Mouse (Mus musculus): ENCODE measurements around the gene Zfp74. TPM values are rescaled to one million over a fixed set of nuclear protein-coding genes. Genes with fewer than 3 reads are reported as not detected.

Gene Zfp74
- 12.8 and 13.3 TPM in 2 replicates for total RNA-seq (2014; rRNA removed)
- polyA plus RNA-seq (2015; fragmentation: Nextera tagmentation; extraction: Ambion mirVana), result 15.9 and 17.1 TPM in 2 replicates

DNA sequence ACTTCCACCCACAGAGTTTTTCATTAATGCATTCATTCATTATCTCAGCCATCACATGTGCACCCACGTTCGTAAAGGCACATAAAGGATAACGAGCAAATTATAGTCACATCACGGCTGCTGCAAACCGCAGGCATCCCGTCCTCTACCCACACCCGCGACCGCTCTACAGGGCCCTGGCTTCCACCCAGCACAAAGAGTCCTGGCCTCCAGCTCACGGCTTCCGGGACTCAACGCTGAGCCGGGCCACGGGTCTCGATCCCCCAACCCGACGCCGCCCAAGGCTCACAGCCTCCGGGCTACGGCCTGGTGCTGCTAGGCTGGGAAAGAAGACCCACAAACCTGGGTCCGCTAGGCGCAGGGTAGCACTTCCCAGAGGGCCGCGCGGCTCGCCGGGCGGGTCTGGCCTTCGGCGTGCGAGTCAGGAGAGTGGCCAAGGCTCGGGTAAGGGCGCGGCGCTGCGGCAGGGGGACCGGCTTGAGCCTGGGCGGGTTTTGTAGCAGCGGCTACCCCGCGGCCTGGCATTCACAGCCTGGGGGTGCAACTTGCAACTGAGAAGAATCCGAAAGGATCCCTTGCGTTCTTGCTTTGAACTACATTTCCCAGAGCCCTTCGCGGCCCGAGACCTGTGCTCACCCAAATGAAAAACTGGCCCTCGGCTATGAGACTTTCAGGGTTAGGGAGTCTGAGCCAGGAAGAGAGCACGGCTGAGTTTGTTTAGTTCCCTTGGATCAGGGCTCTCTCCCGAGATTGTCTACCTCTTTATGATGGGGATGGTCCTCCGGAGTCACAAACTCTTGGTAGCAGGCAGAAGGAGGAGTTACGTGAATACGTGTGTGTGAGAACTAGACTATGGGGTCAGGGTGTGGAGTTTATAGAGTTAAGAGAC, at the start of gene Zfp74:
Gene Zfp74, minus strand, starts transcription at position 577 of the 889 bp plus-strand sequence.
- H3K36me3 ChIP-seq (ENCODE audit: insufficient read depth, low read length), result peaks cover 6% of the 10 kb centered on the region; the same call in 1 of the 2 replicates
- peak within 1 kb of the TSS; percentile 54 for H3K4me2 ChIP-seq (ENCODE audit: low read depth, low read length, poor library complexity, severe bottlenecking)
- peak within 1 kb of the TSS; percentile 85 for H3K9ac ChIP-seq (replicated peaks; ENCODE audit: low read length, poor library complexity, severe bottlenecking)
- ATAC-seq (ENCODE audit: low FRiP score), result peak; percentile 87
- H3K4me3 ChIP-seq (ENCODE audit: low read depth, low read length), result peak within 1 kb of the TSS; percentile 86
- H3K9me3 ChIP-seq (ENCODE audit: low read length), result no peaks in the 10 kb centered on the region
- H3K27ac ChIP-seq (ENCODE audit: low read depth, low read length), result peak within 1 kb of the TSS; percentile 95
- WGBS, result under 1% methylated on average over 50 of the region's 52 CpGs
- peak; percentile 8; the same call in 1 of the 2 replicates for TF ChIP-seq CTCF (IDR thresholded peaks at IDR 0.05)
- H3K4me1 ChIP-seq (ENCODE audit: insufficient read depth, low read length), result no peaks in the 10 kb centered on the region
- H3K27me3 ChIP-seq (ENCODE audit: insufficient read depth, low read length), result no peaks in the 10 kb centered on the region
- peak; percentile 83 for DNase-seq (ENCODE audit: low spot score)

DNA sequence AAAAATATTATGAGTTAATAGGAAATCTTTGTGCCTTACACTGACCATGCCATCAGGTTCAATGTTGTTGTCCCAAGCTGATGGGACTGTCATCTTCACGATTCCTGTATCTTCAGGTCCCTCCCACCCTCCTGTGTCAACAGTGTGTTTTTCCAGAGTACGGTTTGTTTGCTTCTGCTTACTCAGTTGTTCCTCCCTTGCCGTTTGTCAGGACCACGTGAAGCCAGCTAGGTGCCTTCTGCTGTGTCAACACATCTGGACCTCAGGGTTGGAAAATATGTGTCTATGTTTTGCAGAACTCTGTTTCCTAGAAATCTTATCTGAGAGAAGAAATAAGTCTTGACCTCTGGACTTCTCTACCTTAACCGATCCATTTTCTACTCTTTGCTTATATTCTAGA, 46.7 kb upstream of the Zfp74 start:
- 83% methylated on average over 5 of the region's 5 CpGs for WGBS
- Histone ChIP-seq H3K9ac (replicated peaks; ENCODE audit: low read length, poor library complexity, severe bottlenecking) (no peak overlapping the region), H3K4me2 (ENCODE audit: low read depth, low read length, poor library complexity, severe bottlenecking) (no peak overlapping the region), H3K9me3 (ENCODE audit: low read length) (no peaks in the 10 kb centered on the region), H3K4me1 (ENCODE audit: insufficient read depth, low read length) (no peaks in the 10 kb centered on the region), H3K27ac (ENCODE audit: low read depth, low read length) (no peak overlapping the region), H3K4me3 (ENCODE audit: low read depth, low read length) (no peak overlapping the region), H3K27me3 (ENCODE audit: insufficient read depth, low read length) (no peaks in the 10 kb centered on the region), H3K36me3 (ENCODE audit: insufficient read depth, low read length) (peaks cover 27% of the 10 kb centered on the region)
- TF ChIP-seq CTCF (IDR thresholded peaks at IDR 0.05), result no peak
- ATAC-seq (ENCODE audit: low FRiP score) (no peak), DNase-seq (ENCODE audit: low spot score) (no peak)

DNA sequence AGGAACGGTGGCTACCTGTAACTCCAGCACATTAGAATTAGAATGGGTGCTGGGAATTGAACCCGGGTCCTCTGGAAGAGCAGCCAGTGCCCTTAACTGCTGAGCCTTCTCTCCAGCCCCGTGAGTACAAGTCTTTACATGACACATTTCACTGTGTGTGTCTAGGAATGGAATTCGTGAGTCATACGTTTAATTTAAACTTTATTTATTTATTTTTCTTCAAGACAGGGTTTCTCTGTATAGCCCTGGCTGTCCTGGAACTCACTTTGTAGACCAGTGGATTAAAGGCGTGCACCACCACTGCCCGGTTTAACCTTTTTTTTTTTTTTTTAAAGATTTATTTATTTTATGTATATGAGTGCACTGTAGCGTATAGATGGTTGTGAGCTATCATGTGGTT, 41.2 kb upstream of the Zfp74 start:
- Histone ChIP-seq H3K36me3 (ENCODE audit: insufficient read depth, low read length) (peaks cover 39% of the 10 kb centered on the region), H3K27me3 (ENCODE audit: insufficient read depth, low read length) (no peaks in the 10 kb centered on the region), H3K9me3 (ENCODE audit: low read length) (no peaks in the 10 kb centered on the region), H3K27ac (ENCODE audit: low read depth, low read length) (no peak overlapping the region), H3K4me2 (ENCODE audit: low read depth, low read length, poor library complexity, severe bottlenecking) (no peak overlapping the region), H3K4me1 (ENCODE audit: insufficient read depth, low read length) (no peaks in the 10 kb centered on the region), H3K4me3 (ENCODE audit: low read depth, low read length) (no peak overlapping the region), H3K9ac (replicated peaks; ENCODE audit: low read length, poor library complexity, severe bottlenecking) (no peak overlapping the region)
- TF ChIP-seq CTCF (IDR thresholded peaks at IDR 0.05), result no peak
- no peak for ATAC-seq (ENCODE audit: low FRiP score)
- WGBS, result 95% methylated on average over 8 of the region's 8 CpGs
- no peak for DNase-seq (ENCODE audit: low spot score)

DNA sequence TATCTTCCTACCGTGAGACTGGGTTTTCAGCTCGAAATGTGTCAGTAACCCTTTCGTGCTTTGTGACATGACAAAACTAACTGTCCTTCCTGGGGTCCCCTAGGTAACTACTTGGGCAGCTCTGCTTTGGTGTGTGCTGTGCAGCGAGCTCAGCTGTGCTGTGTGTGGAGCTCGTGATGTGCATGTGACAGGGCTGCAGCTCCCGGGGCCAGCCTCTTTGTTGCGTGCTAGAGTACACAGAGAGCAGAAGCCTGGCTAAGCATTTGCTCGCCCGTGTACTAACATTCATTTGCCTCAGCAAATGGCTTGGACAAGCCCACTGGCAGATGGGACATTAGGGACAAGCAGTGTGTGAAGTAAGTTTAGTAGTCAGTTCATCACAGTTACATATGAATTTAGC, 39.5 kb upstream of the Zfp74 start:
- Histone ChIP-seq H3K4me2 (ENCODE audit: low read depth, low read length, poor library complexity, severe bottlenecking) (no peak overlapping the region), H3K36me3 (ENCODE audit: insufficient read depth, low read length) (peaks cover 34% of the 10 kb centered on the region), H3K27ac (ENCODE audit: low read depth, low read length) (no peak overlapping the region), H3K9ac (replicated peaks; ENCODE audit: low read length, poor library complexity, severe bottlenecking) (no peak overlapping the region), H3K4me1 (ENCODE audit: insufficient read depth, low read length) (no peaks in the 10 kb centered on the region), H3K27me3 (ENCODE audit: insufficient read depth, low read length) (no peaks in the 10 kb centered on the region), H3K9me3 (ENCODE audit: low read length) (no peaks in the 10 kb centered on the region), H3K4me3 (ENCODE audit: low read depth, low read length) (no peak overlapping the region)
- WGBS, result 91% methylated on average over 9 of the region's 9 CpGs
- DNase-seq (ENCODE audit: low spot score) (no peak), ATAC-seq (ENCODE audit: low FRiP score) (no peak)
- no peak for TF ChIP-seq CTCF (IDR thresholded peaks at IDR 0.05)

DNA sequence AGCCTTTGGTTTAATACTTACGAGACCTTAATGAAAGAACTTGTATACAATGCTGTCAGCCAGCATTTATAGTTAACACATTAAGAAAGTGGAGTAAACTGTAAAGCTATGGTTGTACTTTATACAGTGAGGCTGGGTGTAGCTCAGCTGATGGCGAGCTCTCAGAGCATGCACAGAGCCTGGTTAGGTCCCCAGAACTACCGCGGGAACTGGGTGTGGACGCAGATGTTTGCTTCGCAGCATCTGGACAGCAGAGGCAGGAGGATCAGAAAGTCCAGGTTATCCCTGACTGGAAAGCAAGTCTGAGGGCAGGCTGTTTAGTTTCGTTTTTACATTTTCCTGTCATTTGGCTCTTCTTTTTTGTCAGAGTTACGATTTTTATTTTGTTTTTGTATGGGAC, 38.8 kb upstream of the Zfp74 start:
- no peak for ATAC-seq (ENCODE audit: low FRiP score)
- Histone ChIP-seq H3K27ac (ENCODE audit: low read depth, low read length) (no peak overlapping the region), H3K27me3 (ENCODE audit: insufficient read depth, low read length) (no peaks in the 10 kb centered on the region), H3K4me3 (ENCODE audit: low read depth, low read length) (no peak overlapping the region), H3K9ac (replicated peaks; ENCODE audit: low read length, poor library complexity, severe bottlenecking) (no peak overlapping the region), H3K9me3 (ENCODE audit: low read length) (no peaks in the 10 kb centered on the region), H3K36me3 (ENCODE audit: insufficient read depth, low read length) (peaks cover 30% of the 10 kb centered on the region), H3K4me2 (ENCODE audit: low read depth, low read length, poor library complexity, severe bottlenecking) (no peak overlapping the region), H3K4me1 (ENCODE audit: insufficient read depth, low read length) (no peaks in the 10 kb centered on the region)
- no peak for TF ChIP-seq CTCF (IDR thresholded peaks at IDR 0.05)
- WGBS, result 97% methylated on average over 8 of the region's 8 CpGs
- no peak for DNase-seq (ENCODE audit: low spot score)

DNA sequence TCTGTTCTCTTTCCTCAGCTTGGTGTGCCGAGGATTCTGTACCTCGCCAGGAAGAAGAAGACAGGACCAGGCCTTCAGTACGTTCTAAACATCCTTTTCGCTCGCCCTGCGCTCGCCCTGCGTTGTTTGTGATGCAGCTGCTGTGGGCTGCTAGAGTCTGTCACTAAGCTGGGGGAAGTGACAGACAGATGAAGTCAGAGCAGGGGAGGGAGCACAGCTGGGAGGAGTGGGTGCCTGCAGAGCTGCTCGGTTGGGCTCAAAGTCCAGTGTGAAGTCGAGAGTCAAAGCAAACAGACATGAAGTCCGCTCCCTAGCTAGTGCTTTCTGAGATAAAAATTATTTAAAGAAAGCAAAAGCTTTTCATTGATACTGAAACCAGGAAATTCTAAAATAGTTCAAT, 35.1 kb upstream of the Zfp74 start:
- ATAC-seq (ENCODE audit: low FRiP score) (no peak), DNase-seq (ENCODE audit: low spot score) (no peak)
- Histone ChIP-seq H3K4me3 (ENCODE audit: low read depth, low read length) (no peak overlapping the region), H3K27ac (ENCODE audit: low read depth, low read length) (no peak overlapping the region), H3K9me3 (ENCODE audit: low read length) (no peaks in the 10 kb centered on the region), H3K36me3 (ENCODE audit: insufficient read depth, low read length) (peaks cover 24% of the 10 kb centered on the region), H3K4me2 (ENCODE audit: low read depth, low read length, poor library complexity, severe bottlenecking) (no peak overlapping the region), H3K4me1 (ENCODE audit: insufficient read depth, low read length) (peaks cover 4% of the 10 kb centered on the region; the same call in 1 of the 2 replicates), H3K27me3 (ENCODE audit: insufficient read depth, low read length) (no peaks in the 10 kb centered on the region), H3K9ac (replicated peaks; ENCODE audit: low read length, poor library complexity, severe bottlenecking) (no peak overlapping the region)
- WGBS, result 92% methylated on average over 11 of the region's 11 CpGs
- no peak for TF ChIP-seq CTCF (IDR thresholded peaks at IDR 0.05)

Measured in midbrain, postnatal 0 days (tissue).